Mouse (Mus musculus) lung, embryonic 16.5 days (tissue): ENCODE data around the gene Zscan5b. TPM values are rescaled to one million over a fixed set of nuclear protein-coding genes. Genes with fewer than 3 reads are reported as not detected.
"Not testable (repeated sequence)": the region's sequence is repeated elsewhere in the genome, so short reads cannot be mapped to it uniquely, and the experiment has no call there.

Experiments used
- ATAC-seq: fragments of 200-750 bp; cut with Nextera tagmentation; 2 replicates; pipeline ENCODE4 v1.8.0; 2017; ENCODE audit warnings: low read depth, mild to moderate bottlenecking, moderate library complexity
- H3K27ac ChIP-seq: fragments of 300-500 bp; sonication (generic); 2 replicates; pipeline ENCODE4 v1.5.1; 2014; ENCODE audit warnings: mild to moderate bottlenecking, control low read depth, low read length
- H3K27me3 ChIP-seq: fragments of 300-500 bp; sonication (generic); 2 replicates; pipeline ENCODE4 v1.6.1; 2014; ENCODE audit warnings: low read depth, low read length, mixed read lengths; ENCODE audit not compliant: control insufficient read depth, insufficient read depth
- H3K36me3 ChIP-seq: fragments of 300-500 bp; sonication (generic); 2 replicates; pipeline ENCODE4 v1.6.1; 2014; ENCODE audit warnings: low read length; ENCODE audit not compliant: control insufficient read depth, insufficient read depth
- H3K4me1 ChIP-seq: fragments of 300-500 bp; sonication (generic); replicated peaks from 2 replicates; pipeline ENCODE4 v1.6.1; 2014; ENCODE audit warnings: low read length, mixed read lengths; ENCODE audit not compliant: control insufficient read depth, insufficient read depth
- H3K4me2 ChIP-seq: fragments of 300-500 bp; sonication (generic); 2 replicates; pipeline ENCODE4 v1.6.1; 2014; ENCODE audit warnings: low read depth, low read length, control low read depth
- H3K4me3 ChIP-seq: fragments of 300-500 bp; sonication (generic); 2 replicates; pipeline ENCODE4 v1.5.1; 2014; ENCODE audit warnings: mild to moderate bottlenecking, low read length, control low read depth
- H3K9ac ChIP-seq: fragments of 300-500 bp; sonication (generic); 2 replicates; pipeline ENCODE4 v1.6.1; 2014; ENCODE audit warnings: low read length, control low read depth
- H3K9me3 ChIP-seq: fragments of 300-500 bp; sonication (generic); 2 replicates; pipeline ENCODE4 v1.6.1; 2016; ENCODE audit warnings: low read length; ENCODE audit not compliant: control insufficient read depth
- WGBS: fragments of 180-500 bp; shearing (Covaris S2); extraction: QIAGEN DNeasy Blood & Tissue Kit; methylation state at CpG from one replicate; pipeline ENCODE4 v1.1.7; 2014; 5-methylcytosine and 5-hydroxymethylcytosine counted together
- polyA plus RNA-seq: library from polyadenylated mRNA; unstranded; fragments of >200 nt; fragmentation: Nextera tagmentation; extraction: Ambion mirVana; gene quantifications from 2 replicates; pipeline ENCODE4 v1.2.1, GENCODE M21; 2015

Gene Zscan5b
- polyA plus RNA-seq, 1 experiment from 2014 or later = not detected

DNA sequence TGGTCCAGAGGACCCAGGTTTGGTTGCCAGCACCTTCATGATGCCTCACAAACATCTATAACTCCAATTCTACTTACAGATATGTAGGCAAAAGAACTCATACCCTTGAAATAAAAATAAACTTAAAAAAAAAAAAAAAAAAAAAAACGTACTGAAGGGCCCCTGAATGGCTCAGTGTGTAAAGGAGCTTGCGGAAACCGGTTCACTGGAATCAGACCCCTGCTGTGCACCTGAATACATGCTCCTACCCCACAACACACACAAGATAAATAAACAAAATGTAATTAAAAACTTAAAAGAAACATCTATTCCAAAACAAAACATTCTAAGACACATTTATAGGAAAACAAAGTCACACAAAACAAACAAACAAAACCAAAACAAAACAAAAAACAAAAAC, 1.9 kb upstream of the Zscan5b start:
- Histone ChIP-seq H3K4me1 (no peaks in the 10 kb centered on the region), H3K9me3 (no peaks in the 10 kb centered on the region), H3K4me3 (no peak overlapping the region), H3K4me2 (no peak overlapping the region), H3K9ac (no peak overlapping the region), H3K27ac (no peak overlapping the region), H3K27me3 (no peaks in the 10 kb centered on the region), H3K36me3 (no peaks in the 10 kb centered on the region)
- no peak for ATAC-seq
- 56% methylated on average over 3 of the region's 3 CpGs for WGBS

DNA sequence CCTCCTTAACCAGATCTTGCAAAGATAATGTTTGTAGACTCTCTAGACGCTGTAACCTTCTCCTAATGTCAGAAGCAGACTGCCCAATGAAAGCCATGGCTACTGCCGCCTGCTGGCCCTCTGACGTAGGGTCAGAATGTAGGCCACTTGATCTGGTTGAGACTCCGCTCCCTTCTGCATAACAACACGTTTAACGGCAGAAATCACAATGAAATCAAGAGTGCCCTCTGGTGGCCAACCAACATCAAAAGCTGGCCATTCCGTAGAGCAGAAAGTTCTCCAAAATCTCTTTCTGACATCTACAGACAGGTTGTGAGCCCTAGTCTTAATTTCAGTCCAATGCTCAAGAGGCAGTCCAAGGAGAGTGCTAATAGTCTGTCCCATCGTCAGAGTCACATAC, 6.4 kb downstream of the Zscan5b start:
- not testable (repeated sequence) for H3K4me2 ChIP-seq, ATAC-seq, H3K27ac ChIP-seq, H3K4me1 ChIP-seq, H3K36me3 ChIP-seq, H3K4me3 ChIP-seq, H3K9ac ChIP-seq, H3K27me3 ChIP-seq, H3K9me3 ChIP-seq
- WGBS = 56% methylated on average over 8 of the region's 8 CpGs

DNA sequence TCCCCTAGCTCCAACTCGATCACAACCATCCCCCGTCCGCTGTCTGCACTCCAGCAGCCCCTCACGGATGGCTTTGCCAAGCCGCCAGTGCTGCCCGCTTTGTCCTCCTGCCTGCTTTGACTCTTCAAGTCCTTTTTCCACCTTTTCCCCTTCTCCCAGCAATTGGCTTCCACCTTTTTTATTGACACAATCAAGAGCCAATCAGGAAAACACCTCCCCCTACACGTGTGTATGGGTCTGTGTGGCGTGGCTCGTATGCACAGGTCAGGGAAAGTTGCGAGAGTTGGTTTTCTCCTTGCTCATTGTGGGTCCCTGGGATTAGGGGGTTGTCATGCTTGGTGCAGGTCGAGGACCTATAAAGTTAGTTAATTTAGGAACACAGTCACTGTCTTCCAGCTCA, 17.7 kb downstream of the Zscan5b start:
- H3K27ac ChIP-seq = no peak overlapping the region

DNA sequence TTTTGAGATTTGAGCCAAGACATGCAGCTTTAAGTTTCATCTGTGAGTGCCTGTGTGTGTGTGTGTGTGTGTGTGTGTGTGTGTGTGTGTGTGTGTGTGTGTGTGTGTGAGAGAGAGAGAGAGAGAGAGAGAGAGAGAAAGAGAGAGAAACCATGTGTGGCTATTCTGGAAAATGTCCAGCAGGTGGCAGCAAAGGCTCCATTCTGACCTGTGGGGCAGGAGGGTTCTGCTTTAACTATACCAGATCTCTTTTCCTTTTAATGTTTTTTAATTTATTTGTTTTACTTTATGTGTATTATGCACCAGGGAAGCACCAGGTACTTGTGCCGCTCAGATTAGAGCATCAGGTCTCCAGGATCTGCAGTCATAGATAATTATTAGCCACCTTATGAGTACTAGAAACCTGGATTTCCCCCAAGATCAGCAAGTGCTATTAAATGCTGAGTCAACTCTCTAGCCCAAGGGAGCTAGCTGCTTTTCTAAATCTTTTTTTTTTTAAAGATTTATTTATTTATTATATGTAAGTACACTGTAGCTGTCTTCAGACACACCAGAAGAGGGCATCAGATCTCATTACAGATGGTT, 18.9 kb downstream of the Zscan5b start:
- WGBS = 10% methylated on average over 1 of the region's 1 CpGs
- not testable (repeated sequence) for ATAC-seq, H3K9ac ChIP-seq, H3K27ac ChIP-seq, H3K4me2 ChIP-seq, H3K4me1 ChIP-seq, H3K9me3 ChIP-seq, H3K4me3 ChIP-seq, H3K27me3 ChIP-seq, H3K36me3 ChIP-seq

More for the DNA sequence above, 17.7 kb downstream of the Zscan5b start:
- Histone ChIP-seq H3K4me2 (no peak overlapping the region), H3K9ac (no peak overlapping the region), H3K4me3 (no peak overlapping the region), H3K9me3 (no peaks in the 10 kb centered on the region), H3K36me3 (no peaks in the 10 kb centered on the region), H3K4me1 (no peaks in the 10 kb centered on the region), H3K27me3 (no peaks in the 10 kb centered on the region)
- ATAC-seq = no peak
- WGBS = 41% methylated on average over 11 of the region's 11 CpGs

DNA sequence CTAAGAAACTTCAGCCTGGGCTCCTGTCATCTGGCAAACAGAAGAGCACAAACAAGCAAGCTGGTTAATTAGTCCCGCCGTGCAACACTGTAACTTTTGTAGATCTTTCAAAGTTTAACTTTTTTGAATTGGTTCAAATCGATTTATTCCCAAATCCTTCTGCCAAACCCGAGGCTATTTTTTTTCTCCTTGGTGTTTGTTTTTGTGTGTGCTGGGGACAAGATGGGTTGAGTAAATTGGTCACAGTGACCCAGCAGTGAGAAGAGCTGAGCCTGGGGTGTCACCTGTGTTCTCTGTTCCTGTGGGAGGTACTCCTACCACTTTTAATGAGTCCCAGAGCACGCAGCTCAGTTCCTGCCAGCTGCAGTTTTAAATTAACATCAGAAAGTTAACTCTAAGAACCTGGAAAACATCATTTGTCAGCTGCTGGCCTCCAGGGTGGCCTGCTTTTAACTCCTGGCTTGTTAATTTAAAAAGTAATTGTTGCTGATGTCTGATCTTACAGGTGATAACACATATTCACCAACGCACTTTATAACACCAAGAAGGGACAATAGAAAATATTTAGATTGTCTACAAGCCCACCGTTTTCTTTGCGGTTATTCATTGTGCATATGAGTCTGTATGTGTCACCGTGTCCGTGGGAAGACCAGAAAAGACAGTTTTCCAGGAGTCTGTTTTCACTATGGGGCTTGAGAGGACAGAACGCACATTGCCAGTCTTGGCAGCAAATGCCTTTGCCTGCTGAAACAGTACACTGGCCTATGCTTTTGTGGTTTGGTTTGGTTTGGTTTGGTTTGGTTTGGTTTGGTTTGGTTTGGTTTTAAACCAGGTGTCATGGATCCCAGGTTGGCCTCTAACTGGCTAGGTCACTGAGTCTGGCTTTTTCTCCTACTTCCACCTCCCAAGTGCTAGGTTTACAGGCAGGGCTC, 22.5 kb downstream of the Zscan5b start:
- no peak overlapping the region for H3K4me2 ChIP-seq
- no peak for ATAC-seq
- no peaks in the 10 kb centered on the region for H3K9me3 ChIP-seq
- 33% methylated on average over 11 of the region's 11 CpGs for WGBS
- no peak overlapping the region for H3K9ac ChIP-seq
- H3K27me3 ChIP-seq = no peaks in the 10 kb centered on the region
- no peaks in the 10 kb centered on the region for H3K4me1 ChIP-seq
- no peak overlapping the region for H3K4me3 ChIP-seq
- H3K27ac ChIP-seq = no peak overlapping the region
- no peaks in the 10 kb centered on the region for H3K36me3 ChIP-seq

DNA sequence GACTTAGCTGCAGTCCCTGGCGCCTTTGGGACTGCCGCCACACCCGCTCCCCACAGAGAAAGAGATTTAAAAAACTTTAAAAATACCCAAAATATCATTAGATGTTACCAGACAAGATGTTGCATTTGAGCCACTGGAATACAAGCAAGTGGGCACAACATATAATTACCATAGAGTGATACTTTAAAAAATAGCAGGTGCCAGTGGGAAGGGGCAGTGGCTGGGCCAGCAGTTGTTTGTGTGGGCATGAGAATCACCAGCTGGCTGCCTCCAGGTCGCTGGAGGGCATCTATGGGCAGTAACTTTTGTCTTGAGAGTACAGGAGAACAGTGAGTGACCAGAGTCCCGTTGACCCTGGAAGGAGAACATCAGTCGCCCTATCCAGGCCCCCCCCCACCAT, 30.3 kb downstream of the Zscan5b start, which contains the start of gene Epp13:
TSS of gene Epp13 (plus strand) at position 301 of the 400 bp plus-strand sequence.
- no peak for ATAC-seq
- Histone ChIP-seq H3K9ac (no peak within 1 kb of the TSS), H3K4me2 (no peak within 1 kb of the TSS), H3K4me1 (no peaks in the 10 kb centered on the region), H3K4me3 (no peak within 1 kb of the TSS), H3K27ac (no peak within 1 kb of the TSS), H3K27me3 (no peaks in the 10 kb centered on the region), H3K9me3 (no peaks in the 10 kb centered on the region), H3K36me3 (no peaks in the 10 kb centered on the region)
- 75% methylated on average over 6 of the region's 6 CpGs for WGBS

DNA sequence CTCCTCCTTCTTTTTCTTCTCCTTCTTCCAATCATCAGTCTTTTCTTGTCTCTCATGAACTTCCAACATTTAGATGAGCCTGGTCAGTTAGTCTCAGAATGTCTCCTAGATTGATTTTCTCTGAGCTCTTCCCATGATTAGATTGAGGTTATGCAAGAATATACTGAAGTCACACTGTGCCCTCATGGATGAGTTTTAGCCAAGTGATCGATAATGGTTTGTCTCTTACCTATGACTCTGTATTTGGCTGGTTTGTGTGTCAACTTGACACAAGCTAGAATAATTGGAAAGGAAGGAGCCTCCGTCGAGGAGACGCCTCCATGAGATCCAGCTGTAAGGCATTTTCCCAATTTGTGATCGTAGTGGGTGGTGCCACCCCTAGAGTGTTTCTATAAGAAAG, 32.4 kb downstream of the Zscan5b start:
- Histone ChIP-seq H3K9ac (no peak overlapping the region), H3K4me1 (no peaks in the 10 kb centered on the region), H3K4me3 (no peak overlapping the region), H3K4me2 (no peak overlapping the region), H3K27ac (no peak overlapping the region), H3K36me3 (no peaks in the 10 kb centered on the region), H3K9me3 (no peaks in the 10 kb centered on the region), H3K27me3 (no peaks in the 10 kb centered on the region)
- WGBS = 91% methylated on average over 5 of the region's 5 CpGs
- no peak for ATAC-seq

DNA sequence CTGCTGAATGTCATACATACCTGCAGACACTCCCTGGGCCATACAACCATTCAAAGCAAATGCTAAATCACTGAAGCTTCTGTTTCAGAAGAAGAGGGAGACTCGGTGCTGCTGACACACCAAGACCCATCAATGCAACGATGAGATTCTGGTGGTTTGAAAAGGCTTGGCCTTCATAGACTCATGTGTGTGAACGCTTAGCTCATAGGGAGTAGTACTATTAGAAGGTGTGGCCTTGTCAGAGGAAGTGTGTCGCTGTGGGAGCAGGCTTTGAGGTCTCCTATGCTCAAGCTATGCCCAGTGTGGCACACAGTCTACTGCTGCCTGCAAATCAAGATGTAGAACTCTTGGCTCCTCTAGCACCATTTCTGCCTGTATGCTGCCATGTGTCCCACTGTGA, 35.3 kb downstream of the Zscan5b start:
- Histone ChIP-seq H3K36me3 (no peaks in the 10 kb centered on the region), H3K27me3 (no peaks in the 10 kb centered on the region), H3K9ac (no peak overlapping the region), H3K27ac (no peak overlapping the region), H3K4me2 (no peak overlapping the region), H3K9me3 (no peaks in the 10 kb centered on the region), H3K4me3 (no peak overlapping the region), H3K4me1 (no peaks in the 10 kb centered on the region)
- 75% methylated on average over 4 of the region's 4 CpGs for WGBS
- no peak for ATAC-seq

DNA sequence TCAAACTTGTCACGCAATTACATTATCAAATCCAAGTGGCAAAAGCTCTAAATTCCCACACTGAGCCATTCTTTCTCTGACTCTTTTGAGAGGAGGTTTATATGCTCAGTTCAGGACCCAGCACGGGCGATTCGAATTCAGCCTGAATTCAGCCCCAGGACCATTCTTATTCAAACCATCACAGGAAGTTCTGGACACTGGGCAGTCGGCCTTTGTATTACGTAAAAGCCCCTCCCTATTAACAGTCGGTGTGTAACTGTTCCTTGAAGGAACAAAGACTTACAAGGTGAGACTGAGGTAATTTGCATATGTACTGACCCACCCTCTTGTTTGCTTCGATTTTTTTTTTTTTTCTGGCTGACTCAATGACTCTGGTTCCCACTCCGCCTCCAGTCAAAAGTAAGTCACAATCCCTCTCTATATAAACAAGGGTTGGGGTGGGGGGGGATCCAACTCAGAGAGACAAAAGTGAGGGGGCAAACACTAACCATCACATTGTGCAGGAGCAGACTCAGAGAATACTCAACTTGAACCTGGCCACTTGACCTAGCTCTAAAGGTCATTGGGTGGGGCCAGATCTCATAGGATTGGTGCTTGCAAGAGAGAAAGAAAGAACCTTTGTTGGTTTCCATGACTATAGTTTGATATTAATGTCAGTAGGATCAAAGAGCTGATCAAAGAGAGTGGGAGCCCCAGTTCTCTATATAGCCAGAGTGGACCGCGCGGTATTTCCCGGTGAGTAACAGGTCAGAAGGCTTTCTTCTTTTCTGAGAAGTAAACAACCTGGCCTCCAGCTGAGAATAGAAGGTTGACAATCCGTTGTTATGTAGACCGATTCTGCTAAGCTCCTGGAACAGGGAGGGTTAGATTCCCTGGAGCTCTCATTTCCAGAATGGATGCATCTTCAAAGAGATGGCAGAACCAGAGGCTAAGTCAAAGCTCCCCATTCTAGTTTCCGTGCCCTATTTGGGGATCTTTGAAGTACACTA, 36.4 kb downstream of the Zscan5b start:
- no peak for ATAC-seq
- H3K4me2 ChIP-seq = no peak overlapping the region
- H3K9me3 ChIP-seq = no peaks in the 10 kb centered on the region
- no peaks in the 10 kb centered on the region for H3K4me1 ChIP-seq
- no peak overlapping the region for H3K4me3 ChIP-seq
- WGBS = 43% methylated on average over 16 of the region's 16 CpGs
- no peak overlapping the region for H3K27ac ChIP-seq
- no peak overlapping the region for H3K9ac ChIP-seq
- no peaks in the 10 kb centered on the region for H3K27me3 ChIP-seq
- no peaks in the 10 kb centered on the region for H3K36me3 ChIP-seq
